Mouse (Mus musculus): Measurements from ENCODE around the gene Cic. TPM values are rescaled to one million over a fixed set of nuclear protein-coding genes. Genes with fewer than 3 reads are reported as not detected.

Gene Cic
- polyA plus RNA-seq, 1 experiment from 2014 or later = 27.4 TPM

- Histone ChIP-seq H3K4me1 (ENCODE audit: control insufficient read depth, insufficient read depth, low read length) (peaks cover 62% of the 10 kb centered on the region), H3K4me2 (ENCODE audit: low read depth, low read length) (peak overlapping the region; percentile 83), H3K9ac (ENCODE audit: low read length) (peak overlapping the region; percentile 89), H3K27me3 (ENCODE audit: control insufficient read depth, insufficient read depth, low read length) (no peaks in the 10 kb centered on the region), H3K27ac (ENCODE audit: low read length) (peak overlapping the region; percentile 100), H3K4me3 (replicated peaks; ENCODE audit: low read length) (peak overlapping the region; percentile 65), H3K36me3 (ENCODE audit: control insufficient read depth, insufficient read depth, low read length) (no peaks in the 10 kb centered on the region), H3K9me3 (replicated peaks; ENCODE audit: control insufficient read depth, low read length) (no peaks in the 10 kb centered on the region)
- WGBS = under 1% methylated on average over 48 of the region's 49 CpGs
- ATAC-seq (ENCODE audit: insufficient read depth, low FRiP score) = peak; percentile 32
These were observed 11.8 kb downstream of the Cic start for GRCm38 (mm10) chr7:25279076-25279860.

DNA sequence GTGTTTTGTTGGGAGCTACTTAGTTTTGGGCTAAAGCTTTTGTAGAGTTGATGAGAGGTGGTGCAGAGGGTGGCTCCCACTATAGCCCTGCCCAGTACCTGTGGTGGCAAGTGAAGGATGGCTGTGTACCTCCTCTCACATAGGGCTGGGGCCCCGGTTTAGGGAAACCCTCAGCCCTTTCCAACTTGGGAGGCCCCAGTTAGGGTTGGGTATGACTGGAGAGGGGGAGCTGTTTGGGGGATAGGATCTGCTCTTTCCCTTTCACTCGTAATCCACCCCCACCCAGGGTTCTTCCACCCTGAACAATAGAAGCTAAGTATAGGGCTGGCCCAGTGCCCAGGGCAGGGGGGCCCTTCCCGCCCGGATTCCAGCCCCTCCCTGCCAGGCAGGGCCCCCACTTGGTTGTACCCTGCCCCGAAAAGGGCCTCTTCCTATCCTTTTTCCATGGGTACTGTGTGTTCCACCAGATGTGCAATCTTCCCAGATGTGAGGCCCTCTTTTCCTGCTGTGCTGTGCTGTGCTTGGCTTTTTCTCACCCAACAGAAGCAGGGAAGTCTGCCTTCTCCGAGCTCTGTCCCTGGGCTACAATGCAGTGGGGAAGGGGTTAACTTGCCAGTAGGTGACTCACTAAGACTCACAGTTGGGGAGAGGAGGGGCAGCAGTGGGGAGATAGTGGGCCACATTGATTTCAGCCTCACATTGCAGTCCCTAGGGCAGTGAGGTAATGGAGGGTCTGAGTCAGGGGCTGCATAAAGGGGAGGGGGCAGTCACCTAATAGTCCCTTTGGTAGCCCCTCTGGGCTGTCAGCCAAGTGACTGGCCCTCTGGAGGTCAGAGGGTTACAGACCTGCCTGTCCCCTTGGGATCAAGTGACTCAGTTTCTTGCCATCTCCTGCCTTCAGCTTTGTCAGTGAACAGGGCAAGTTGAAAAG, 12.6 kb downstream of the Cic start:
- Histone ChIP-seq H3K36me3 (ENCODE audit: control insufficient read depth, insufficient read depth, low read length) (0 out of 2 replicates have a peak, but pooled peaks cover 1% of the 10 kb centered on the region), H3K27me3 (ENCODE audit: control insufficient read depth, insufficient read depth, low read length) (no peaks in the 10 kb centered on the region), H3K9me3 (replicated peaks; ENCODE audit: control insufficient read depth, low read length) (no peaks in the 10 kb centered on the region), H3K4me2 (ENCODE audit: low read depth, low read length) (peak overlapping the region; percentile 83), H3K4me1 (ENCODE audit: control insufficient read depth, insufficient read depth, low read length) (peaks cover 65% of the 10 kb centered on the region), H3K27ac (ENCODE audit: low read length) (peak overlapping the region; percentile 100), H3K9ac (ENCODE audit: low read length) (peak overlapping the region; percentile 89), H3K4me3 (replicated peaks; ENCODE audit: low read length) (peak overlapping the region; percentile 65)
- WGBS = 2% methylated on average over 6 of the region's 6 CpGs
- peak; percentile 22 for ATAC-seq (ENCODE audit: insufficient read depth, low FRiP score)

- H3K4me1 ChIP-seq (ENCODE audit: control insufficient read depth, insufficient read depth, low read length) = peaks cover 54% of the 10 kb centered on the region
- H3K27ac ChIP-seq (ENCODE audit: low read length) = peak overlapping the region; percentile 100
- H3K27me3 ChIP-seq (ENCODE audit: control insufficient read depth, insufficient read depth, low read length) = no peaks in the 10 kb centered on the region
- no peaks in the 10 kb centered on the region for H3K9me3 ChIP-seq (replicated peaks; ENCODE audit: control insufficient read depth, low read length)
- WGBS = 11% methylated on average over 12 of the region's 12 CpGs
- peak overlapping the region; percentile 83 for H3K4me2 ChIP-seq (ENCODE audit: low read depth, low read length)
- peak overlapping the region; percentile 65 for H3K4me3 ChIP-seq (replicated peaks; ENCODE audit: low read length)
- peak overlapping the region; percentile 89 for H3K9ac ChIP-seq (ENCODE audit: low read length)
- H3K36me3 ChIP-seq (ENCODE audit: control insufficient read depth, insufficient read depth, low read length) = peaks cover 7% of the 10 kb centered on the region
- ATAC-seq (ENCODE audit: insufficient read depth, low FRiP score) = peak; percentile 2
These were observed 13.7 kb downstream of the Cic start for GRCm38 (mm10) chr7:25281166-25281733.

- Histone ChIP-seq H3K36me3 (ENCODE audit: control insufficient read depth, insufficient read depth, low read length) (peaks cover 10% of the 10 kb centered on the region), H3K4me1 (ENCODE audit: control insufficient read depth, insufficient read depth, low read length) (peaks cover 53% of the 10 kb centered on the region), H3K27ac (ENCODE audit: low read length) (peak overlapping the region; percentile 100), H3K9ac (ENCODE audit: low read length) (peak overlapping the region; percentile 89), H3K9me3 (replicated peaks; ENCODE audit: control insufficient read depth, low read length) (no peaks in the 10 kb centered on the region), H3K27me3 (ENCODE audit: control insufficient read depth, insufficient read depth, low read length) (no peaks in the 10 kb centered on the region), H3K4me2 (ENCODE audit: low read depth, low read length) (peak overlapping the region; percentile 83), H3K4me3 (replicated peaks; ENCODE audit: low read length) (peak overlapping the region; percentile 65)
- under 1% methylated on average over 95 of the region's 108 CpGs for WGBS
- ATAC-seq (ENCODE audit: insufficient read depth, low FRiP score) = peak; percentile 78
These were observed 14.5 kb downstream of the Cic start for GRCm38 (mm10) chr7:25281734-25282601.

DNA sequence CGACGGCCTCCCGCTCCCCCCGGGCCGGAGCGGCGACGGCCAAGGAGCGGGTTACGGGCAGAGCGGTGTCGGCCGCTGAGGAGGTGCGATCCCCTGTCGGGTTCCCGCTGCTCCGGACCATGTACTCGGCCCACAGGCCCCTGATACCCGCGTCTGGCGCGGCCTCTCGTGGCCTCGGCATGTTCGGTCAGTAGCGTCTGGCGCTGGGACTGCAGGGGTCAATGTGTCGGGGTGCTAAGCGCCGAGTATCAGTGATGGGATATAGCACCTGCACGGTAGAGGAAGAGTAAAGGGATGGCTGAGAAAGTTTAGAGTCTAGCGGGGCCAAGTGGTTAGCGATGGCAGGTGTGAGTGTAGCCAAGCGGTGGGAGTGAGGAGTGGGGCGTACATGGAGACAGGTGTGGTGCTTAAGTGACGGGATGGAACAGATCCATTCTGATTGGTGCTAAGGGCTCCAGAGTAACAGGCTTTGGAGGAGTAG, 15.3 kb downstream of the Cic start:
- H3K27me3 ChIP-seq (ENCODE audit: control insufficient read depth, insufficient read depth, low read length) = no peaks in the 10 kb centered on the region
- H3K27ac ChIP-seq (ENCODE audit: low read length) = peak overlapping the region; percentile 100
- peak overlapping the region; percentile 83 for H3K4me2 ChIP-seq (ENCODE audit: low read depth, low read length)
- peaks cover 46% of the 10 kb centered on the region for H3K4me1 ChIP-seq (ENCODE audit: control insufficient read depth, insufficient read depth, low read length)
- peak overlapping the region; percentile 88 for H3K9ac ChIP-seq (ENCODE audit: low read length)
- H3K36me3 ChIP-seq (ENCODE audit: control insufficient read depth, insufficient read depth, low read length) = peaks cover 17% of the 10 kb centered on the region
- no peaks in the 10 kb centered on the region for H3K9me3 ChIP-seq (replicated peaks; ENCODE audit: control insufficient read depth, low read length)
- under 1% methylated on average over 34 of the region's 36 CpGs for WGBS
- no peak for ATAC-seq (ENCODE audit: insufficient read depth, low FRiP score)
- H3K4me3 ChIP-seq (replicated peaks; ENCODE audit: low read length) = peak overlapping the region; percentile 65

GRCm38 (mm10) chr7:25283637-25284036, 16.1 kb downstream of the Cic start:
- H3K27me3 ChIP-seq (ENCODE audit: control insufficient read depth, insufficient read depth, low read length) = no peaks in the 10 kb centered on the region
- H3K9me3 ChIP-seq (replicated peaks; ENCODE audit: control insufficient read depth, low read length) = no peaks in the 10 kb centered on the region
- H3K9ac ChIP-seq (ENCODE audit: low read length) = peak overlapping the region; percentile 88
- H3K4me3 ChIP-seq (replicated peaks; ENCODE audit: low read length) = peak overlapping the region; percentile 65
- H3K4me1 ChIP-seq (ENCODE audit: control insufficient read depth, insufficient read depth, low read length) = peaks cover 43% of the 10 kb centered on the region
- peak overlapping the region; percentile 83 for H3K4me2 ChIP-seq (ENCODE audit: low read depth, low read length)
- 7% methylated on average over 5 of the region's 5 CpGs for WGBS
- peaks cover 25% of the 10 kb centered on the region for H3K36me3 ChIP-seq (ENCODE audit: control insufficient read depth, insufficient read depth, low read length)
- ATAC-seq (ENCODE audit: insufficient read depth, low FRiP score) = no peak
- peak overlapping the region; percentile 100 for H3K27ac ChIP-seq (ENCODE audit: low read length)

- peak overlapping the region; percentile 65 for H3K4me3 ChIP-seq (replicated peaks; ENCODE audit: low read length)
- no peaks in the 10 kb centered on the region for H3K27me3 ChIP-seq (ENCODE audit: control insufficient read depth, insufficient read depth, low read length)
- WGBS = 53% methylated on average over 2 of the region's 2 CpGs
- H3K36me3 ChIP-seq (ENCODE audit: control insufficient read depth, insufficient read depth, low read length) = peaks cover 31% of the 10 kb centered on the region
- H3K9ac ChIP-seq (ENCODE audit: low read length) = peak overlapping the region; percentile 88
- H3K4me1 ChIP-seq (ENCODE audit: control insufficient read depth, insufficient read depth, low read length) = peaks cover 43% of the 10 kb centered on the region
- peak overlapping the region; percentile 100 for H3K27ac ChIP-seq (ENCODE audit: low read length)
- no peaks in the 10 kb centered on the region for H3K9me3 ChIP-seq (replicated peaks; ENCODE audit: control insufficient read depth, low read length)
- peak overlapping the region; percentile 83 for H3K4me2 ChIP-seq (ENCODE audit: low read depth, low read length)
- no peak for ATAC-seq (ENCODE audit: insufficient read depth, low FRiP score)
These were observed 16.7 kb downstream of the Cic start for GRCm38 (mm10) chr7:25284171-25284570.

GRCm38 (mm10) chr7:25284766-25285165, 17.3 kb downstream of the Cic start:
- no peak for ATAC-seq (ENCODE audit: insufficient read depth, low FRiP score)
- peaks cover 40% of the 10 kb centered on the region for H3K4me1 ChIP-seq (ENCODE audit: control insufficient read depth, insufficient read depth, low read length)
- no peak overlapping the region for H3K4me3 ChIP-seq (replicated peaks; ENCODE audit: low read length)
- no peaks in the 10 kb centered on the region for H3K9me3 ChIP-seq (replicated peaks; ENCODE audit: control insufficient read depth, low read length)
- no peak overlapping the region for H3K27ac ChIP-seq (ENCODE audit: low read length)
- H3K9ac ChIP-seq (ENCODE audit: low read length) = peak overlapping the region; percentile 88; the same call in 1 of the 2 replicates
- H3K4me2 ChIP-seq (ENCODE audit: low read depth, low read length) = peak overlapping the region; percentile 83
- peaks cover 37% of the 10 kb centered on the region for H3K36me3 ChIP-seq (ENCODE audit: control insufficient read depth, insufficient read depth, low read length)
- 64% methylated on average over 5 of the region's 5 CpGs for WGBS
- no peaks in the 10 kb centered on the region for H3K27me3 ChIP-seq (ENCODE audit: control insufficient read depth, insufficient read depth, low read length)

Measured in stomach, embryonic 16.5 days (tissue).